Mouse (Mus musculus): ENCODE measurements at regions not wholly inside any gene's neighbourhood (a gene's known extent, or its start where the extent isn't known, plus 50 kb on each side); places are given as distances from the start of the nearest gene placed in this dataset.
"Not testable (repeated sequence)": the region's sequence is repeated elsewhere in the genome, so short reads cannot be mapped to it uniquely, and the experiment has no call there.

DNA sequence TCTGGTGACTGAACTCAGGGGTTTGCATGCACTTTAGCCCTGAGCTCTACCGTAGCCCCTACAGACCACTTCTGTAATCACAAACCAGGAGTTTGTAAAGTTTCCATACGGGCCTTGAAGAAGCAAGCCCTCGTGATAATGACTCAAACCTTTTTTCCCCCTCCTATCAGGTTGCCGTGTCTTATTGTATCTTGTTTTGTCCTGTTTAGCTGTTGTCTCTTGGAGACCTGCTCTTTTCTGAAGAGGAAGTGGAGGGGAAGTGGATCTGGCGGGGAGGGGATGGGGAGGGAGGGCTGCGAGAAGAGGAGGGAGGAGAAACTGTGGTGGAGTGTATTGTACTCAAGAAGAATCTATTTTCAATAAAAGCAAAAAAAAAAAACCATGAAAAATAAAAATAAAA is 87.0 kb downstream of the Fam43a start:
- no peak for DNase-seq

DNA sequence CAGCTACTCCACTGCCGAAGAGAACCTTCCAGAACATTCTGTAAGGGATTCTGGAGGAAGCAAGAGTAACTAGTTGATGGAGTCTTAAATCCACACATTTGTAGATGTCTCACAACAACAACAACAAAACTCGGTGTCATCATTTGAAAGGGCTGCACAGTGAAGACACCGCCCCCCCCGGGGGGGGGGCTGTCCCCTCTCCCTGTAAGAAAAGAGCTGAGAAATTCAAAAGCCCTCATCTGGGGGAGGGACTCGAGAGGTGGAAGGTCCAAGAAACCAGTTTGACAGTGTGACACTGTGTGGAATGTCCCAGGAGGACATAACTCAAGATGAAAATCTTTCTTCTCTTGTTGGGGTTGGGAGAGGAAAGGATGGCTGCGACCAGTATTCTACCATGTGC is 87.7 kb downstream of the Fam43a start:
- no peak for DNase-seq

DNA sequence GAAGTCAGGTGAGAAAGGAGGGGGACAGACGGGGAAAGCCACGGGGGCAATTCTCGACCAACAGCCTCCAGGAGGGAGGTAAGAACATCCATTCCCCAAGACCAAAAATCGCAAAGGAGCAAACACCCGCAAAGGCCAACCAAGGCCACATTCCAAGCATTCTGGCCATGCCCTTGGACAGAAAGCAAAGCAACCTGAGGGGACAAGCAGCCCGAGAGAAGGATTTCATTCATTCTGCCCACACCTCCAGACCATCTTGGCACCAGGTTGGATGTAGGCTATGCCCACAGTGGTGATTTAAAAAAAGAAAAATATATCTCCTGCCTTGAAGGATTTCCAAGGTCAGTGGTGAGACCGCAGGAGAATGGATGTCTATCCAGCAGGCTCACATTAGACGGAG is 88.2 kb downstream of the Fam43a start:
- no peak for DNase-seq

DNA sequence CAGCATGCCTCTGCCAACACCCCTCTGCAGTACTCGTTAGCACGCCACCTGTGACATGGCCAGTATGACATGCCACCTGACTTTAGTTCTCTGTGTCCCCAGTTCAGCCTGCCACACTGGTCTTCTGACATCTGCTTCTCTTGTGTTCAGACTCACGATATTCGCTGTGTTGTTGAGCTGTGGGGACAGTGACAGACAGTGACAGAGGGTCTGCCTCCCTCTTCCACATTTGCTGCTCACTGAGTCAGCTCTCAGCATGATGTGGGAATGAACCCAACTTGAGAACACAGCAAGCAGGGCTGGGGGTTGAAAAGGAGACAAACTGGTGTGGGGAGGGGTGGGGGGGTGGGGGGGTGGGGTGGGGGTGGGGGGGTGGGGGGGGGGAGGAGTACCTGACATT is 91.0 kb downstream of the Fam43a start:
- DNase-seq = no peak

DNA sequence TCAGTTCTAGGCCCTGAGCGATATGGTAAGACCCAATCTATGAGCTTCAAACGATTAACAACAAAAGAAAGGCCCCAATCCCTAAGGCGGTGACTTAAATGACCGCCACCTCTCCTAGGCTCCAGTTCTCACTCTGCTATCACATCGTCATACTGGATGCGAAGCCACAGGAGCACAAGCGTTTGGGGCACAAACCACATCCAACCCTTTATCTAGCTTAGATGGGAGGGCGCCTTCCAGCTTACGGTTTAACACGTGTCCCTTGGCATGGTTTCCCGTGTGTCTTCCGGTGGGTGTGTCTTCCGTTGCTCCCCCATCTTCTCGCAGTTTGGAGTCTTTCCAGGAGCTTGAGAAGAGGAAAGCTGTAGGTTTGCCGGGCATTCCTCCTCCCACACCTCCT is 92.4 kb downstream of the Fam43a start:
- DNase-seq = no peak

DNA sequence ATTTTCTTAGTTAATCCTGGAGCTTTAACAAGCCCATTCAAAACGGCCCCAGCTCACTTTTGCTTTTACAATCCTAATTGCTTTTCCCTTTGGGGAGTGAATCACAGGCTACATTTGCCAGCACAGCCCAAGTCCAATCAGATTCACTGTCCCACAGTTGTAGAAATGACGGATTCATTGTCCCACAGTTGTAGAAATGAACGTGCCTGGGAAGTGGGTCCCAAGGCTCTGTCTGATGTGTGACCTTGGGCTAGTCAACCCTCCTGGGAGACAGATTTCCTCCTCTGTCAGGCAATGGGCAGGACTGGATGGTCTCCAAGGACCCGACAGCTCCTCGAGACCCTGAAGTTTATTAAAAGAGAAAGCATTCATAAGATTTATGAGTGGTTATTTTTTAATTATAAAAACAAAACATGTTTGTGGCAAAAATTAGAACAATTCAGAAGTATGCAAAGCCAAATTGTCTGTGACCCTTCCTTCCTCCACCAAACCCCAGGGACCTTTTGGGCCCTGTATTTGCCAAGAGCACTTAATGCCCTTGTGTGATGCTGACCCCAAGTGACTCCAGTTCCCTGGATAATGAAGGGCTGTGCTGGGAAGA is 93.1 kb downstream of the Fam43a start:
- DNase-seq = peak; percentile 61

DNA sequence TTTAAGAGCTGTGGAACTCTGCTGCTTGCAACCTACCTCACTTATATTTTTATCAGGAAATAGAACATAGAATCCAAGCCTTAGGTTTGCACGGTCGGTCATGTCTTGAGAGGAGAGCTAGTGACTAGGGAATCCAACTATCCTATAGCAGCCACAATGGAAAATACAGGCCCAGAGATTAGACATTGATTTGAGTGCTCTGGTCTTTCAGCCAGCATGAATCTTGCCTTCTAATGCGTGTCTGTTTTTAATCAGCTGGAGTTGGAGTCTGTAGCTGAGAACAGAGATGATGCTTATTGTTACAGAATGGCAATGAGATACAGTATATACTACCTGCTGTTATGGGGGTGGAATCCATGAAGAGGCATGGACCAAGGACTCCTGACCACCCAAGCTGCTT is 93.7 kb downstream of the Fam43a start:
- DNase-seq = no peak

DNA sequence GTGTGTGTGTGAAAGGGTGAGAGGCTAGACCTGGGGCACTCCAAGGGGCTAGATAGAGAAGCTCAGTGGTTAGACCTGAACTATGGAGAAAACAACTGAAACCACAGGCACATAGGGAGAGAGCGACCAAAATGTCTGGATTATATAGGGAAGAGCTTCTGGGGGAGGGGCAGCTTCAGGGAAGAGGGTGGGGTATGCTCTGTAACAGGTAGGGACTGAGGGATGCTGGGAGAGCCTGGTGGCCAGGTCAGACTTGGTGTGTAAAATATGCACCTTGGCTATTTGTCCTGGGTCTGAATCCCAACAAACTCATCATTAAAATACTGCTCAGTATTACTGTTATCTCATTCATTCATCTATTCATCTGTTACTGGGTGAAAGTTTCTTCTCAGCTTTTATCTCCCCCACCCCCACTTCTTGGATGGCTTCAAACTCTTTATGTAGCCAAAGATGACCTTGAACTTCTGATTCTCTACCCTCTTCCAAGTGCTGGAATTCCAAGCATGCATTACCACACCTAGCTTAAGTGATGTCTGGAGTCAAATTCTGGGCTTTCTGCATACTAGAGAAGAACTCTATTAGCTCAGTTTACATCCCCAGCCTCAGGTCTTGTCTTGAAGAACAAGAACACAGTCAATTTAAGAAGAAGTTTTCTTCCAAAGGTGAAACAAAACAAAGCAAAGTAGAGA is 94.5 kb downstream of the Fam43a start:
- no peak for DNase-seq

DNA sequence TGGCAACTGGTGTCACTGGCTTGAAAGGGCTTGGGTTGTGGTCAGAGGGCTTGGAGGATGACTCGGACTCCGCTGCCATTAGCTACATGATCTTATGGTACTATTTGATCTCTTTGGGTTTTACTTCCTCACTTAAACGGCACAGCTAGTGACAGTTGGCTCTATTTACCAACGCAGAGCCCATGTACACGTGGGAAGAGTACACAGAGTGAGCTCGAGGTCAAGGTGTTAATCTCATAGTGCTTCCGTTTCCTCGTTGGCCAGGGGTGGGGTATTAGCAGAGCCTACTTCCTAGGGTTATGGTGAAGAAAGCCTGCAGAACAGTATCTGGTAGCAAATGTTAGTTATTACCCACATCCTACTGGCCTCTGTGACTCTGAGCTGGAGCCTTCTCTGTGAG is 96.2 kb downstream of the Fam43a start:
- DNase-seq = no peak

DNA sequence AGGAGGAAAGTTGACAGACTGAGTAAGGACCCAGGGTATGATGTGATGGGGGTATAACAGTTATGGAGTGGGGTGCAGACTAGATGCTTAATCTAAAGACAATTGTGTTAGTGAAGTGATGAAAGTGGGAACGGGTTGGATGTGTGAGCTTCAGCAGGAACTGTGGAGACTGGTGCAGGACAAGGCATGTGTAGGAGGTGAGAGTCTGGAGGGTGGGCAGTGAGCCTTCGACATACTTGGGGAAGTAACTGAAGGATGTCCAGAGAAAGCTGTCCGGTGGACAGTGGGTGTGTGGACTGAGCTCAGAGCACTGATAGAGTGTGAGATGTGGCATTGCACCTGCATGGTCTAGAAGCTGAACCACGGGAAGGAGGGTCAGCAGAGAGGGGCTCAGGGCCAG is 97.7 kb downstream of the Fam43a start:
- no peak for DNase-seq

DNA sequence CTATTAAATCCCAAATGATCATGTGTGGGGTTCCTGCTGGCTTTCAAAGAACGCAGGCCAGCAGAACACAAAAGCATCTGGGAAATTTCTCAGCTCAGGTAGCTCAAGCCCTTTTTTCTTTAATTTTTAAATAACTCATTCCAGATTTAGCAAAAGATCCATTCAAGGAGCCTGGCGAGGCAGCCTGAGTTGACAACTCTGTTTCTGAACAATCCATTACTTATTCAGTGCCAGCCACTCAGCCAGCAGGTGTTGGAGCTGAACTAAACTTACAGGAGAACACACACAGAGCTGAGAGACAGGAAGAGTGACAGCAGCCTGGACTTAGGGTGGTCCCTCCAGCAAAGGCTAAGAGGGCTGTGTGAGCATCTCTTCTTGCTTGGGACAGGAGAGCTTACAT is 98.3 kb downstream of the Fam43a start:
- no peak for DNase-seq

DNA sequence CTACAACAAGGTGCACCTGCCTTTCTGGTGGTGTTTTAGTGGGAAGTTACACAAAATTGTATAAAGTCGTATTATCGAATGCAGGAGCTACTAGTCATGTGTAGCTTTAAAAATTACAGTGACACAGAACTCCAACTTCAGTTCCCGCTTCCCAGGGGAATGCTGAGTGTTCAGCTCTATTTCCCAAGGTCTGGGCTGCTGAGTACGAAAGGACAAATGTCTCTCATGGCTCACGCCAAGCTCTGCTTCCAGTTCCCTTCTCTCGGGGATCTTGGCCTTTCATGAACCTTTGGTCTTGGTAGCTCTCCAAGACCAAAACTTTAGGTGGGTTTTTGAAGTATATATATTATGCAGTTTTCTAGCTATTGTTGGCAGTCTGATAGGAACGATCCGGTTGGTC is 104.3 kb downstream of the Fam43a start:
- peak; percentile 58 for DNase-seq

DNA sequence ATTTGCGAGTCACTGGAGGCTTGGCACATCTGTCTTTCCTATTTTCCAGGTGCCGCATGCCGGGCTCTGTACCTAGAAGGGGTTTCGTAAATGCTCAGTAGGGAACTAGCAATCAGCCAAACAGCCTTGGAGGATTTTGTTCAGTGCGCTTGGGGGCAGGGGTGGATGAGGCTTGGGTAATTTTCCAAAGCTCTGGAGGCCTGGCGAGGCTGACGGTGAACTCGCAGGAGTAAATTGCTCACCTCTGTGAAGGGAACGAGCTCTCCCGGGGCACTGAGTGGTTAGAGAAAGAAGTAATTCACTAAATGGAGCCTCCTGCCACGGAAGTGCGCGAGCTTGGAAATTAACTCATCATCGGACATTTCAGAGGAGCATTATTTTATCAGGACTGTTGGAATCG is 110.0 kb downstream of the Fam43a start:
- DNase-seq = peak; percentile 53

DNA sequence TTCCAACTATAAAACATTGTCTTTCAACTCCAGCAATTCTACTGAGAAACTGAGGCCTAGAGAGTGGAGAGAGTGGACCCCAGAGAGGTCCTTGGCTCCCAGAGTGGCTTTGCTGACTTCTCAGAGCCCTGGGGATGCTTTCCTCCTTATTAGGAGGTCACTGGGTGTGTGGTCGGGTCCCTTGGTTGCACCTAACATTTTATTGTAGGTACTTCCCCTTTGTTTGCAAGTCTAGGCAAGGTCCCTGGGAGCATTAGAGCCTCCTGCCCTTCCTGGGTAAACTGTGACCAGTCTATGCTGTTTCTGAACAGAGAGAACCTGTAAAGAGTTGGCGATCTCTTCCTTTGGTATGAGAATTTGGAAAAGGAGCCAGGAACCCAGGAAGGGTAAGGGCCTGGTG is 110.5 kb downstream of the Fam43a start:
- DNase-seq = no peak

DNA sequence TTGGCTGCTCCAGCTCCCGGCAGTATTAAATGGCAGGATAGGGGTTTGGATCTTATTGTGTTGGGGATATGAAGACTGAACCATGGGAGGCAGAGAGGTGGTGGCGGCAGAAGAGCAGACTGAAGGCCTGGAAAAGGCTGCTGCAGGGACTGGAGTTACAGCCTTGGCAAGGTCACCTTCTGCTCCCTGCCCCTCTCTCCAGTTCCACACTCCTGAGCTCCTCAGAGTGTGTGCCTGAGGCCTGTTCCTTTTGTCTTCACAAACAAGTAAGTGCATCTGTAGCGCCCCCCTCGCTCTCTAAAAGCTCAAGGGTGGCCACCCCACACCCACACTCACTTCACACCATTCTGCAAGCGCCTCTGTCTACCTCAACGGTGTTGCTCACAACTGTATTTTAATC is 113.0 kb downstream of the Fam43a start:
- no peak for DNase-seq

DNA sequence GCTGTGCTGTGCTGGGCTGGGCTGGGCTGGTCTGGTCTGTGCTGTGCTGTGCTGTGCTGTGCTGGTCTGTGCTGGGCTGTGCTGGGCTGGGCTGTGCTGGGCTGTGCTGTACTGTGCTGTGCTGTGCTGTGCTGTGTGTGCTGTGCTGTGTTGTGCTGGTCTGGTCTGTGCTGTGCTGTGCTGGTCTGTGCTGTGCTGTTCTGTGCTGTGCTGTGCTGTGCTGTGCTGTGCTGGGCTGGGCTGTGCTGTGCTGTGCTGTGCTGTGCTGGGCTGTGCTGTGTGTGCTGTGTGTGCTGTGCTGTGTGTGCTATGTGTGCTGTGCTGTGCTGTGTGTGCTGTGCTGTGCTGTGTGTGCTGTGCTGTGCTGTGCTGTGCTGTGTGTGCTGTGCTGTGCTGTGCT is 118.1 kb downstream of the Fam43a start:
- DNase-seq = not testable (repeated sequence)

DNA sequence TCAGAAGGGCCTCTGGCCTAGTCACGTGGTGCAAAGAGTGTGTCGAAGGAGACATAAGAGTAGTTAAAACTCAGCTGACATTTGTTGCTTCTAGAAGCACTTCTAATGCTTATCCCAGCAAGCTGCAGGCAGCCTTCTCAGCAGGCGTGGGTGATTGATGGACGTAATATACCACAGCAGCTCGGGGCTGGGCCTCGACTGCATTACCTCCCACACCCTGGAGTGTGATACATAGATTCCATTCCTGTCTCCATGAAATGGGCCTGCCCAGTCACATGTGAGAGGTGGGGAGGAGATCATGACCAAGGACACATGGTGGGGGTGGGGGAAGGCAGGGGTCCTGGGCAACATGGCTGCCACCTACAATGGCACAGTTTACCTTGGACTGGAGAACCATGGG is 121.3 kb downstream of the Fam43a start:
- DNase-seq = no peak

DNA sequence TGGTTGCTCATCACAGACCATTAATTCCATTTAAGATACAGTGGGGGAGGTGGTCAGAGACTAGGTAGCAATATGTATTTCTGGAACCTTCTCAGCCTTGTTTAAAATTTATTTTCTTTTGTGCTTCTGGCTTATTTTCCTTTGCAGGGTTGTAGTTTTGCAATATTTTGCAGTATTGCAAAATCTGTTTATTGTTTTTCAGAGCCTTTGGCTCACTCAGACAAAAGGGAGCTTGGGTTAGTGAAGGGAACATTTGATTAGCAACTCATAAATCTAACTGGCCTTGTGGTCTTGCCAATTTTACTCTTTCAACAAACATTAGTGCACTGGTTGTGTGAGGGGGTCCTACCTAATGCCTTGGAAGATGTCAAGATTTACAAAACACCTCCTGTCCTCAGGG is 121.7 kb downstream of the Fam43a start:
- no peak for DNase-seq

DNA sequence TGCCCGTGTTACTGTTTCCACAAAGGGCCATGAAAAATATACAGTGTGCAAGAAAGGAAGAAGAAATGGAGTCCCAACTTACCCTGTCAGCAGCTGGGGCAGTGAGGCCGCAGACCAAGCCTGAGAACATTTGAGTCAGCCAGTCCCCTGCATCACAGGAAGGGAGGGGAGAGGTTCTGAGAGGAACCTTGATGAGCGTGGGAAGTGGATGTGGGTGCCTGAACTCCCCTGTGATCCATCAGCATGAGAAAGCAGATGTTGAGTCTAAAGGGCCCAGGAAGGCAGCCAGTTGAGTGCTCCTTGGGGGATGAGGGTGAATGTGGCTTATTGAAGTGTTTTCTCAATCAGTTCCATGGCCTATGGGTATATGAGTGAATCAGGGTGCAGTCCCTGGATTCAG is 122.8 kb downstream of the Fam43a start:
- DNase-seq = no peak

DNA sequence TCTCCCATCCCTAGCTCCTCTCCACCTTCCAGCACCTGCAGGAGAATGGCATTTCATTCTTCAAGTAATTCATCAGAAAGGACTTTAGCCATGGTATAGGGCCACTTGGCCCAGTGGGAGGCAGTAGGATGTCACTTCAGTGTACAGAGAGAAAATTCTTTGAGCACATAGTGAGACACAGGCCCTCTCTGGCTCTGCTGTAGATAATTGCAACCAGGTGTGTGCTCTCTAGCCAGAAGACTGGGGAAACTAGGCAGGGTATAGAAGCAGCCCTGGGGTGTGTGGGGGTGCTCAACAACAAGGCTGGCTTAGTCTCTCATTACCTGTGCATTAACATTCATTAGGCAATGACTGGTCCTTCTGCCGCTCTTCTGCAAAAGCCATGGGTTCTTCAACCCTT is 125.1 kb downstream of the Fam43a start:
- no peak for DNase-seq

DNA sequence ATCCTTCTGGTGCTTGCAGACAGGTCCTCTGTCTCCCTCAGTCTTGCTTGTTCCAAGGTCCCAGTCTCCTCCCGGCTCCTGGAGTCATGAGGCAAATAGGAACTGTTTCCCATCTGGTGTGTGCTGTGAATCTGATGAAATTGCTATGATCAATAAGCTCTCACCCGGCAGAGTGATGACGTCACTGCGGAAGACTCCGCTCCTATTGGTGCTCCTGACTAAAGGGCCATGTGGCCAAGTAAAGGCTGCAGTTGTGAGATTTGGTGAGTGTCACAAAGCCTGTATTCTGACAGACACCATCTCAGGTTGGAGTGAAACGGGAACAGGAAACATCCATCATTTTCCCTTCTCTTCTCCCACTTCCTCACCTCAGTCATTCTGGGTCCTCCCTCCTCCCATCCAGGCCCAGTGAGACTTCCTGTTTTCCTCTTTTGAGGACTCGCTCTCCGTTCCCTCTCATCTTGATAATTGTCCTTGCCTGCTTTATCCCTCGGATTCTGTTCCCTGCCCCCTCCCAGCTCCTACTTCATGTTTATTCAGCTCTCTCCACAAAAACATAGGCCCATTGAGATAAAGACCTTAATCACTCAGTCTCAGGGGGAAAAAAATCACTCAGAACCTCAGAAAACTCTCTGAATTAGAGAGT is 133.4 kb downstream of the Fam43a start:
- DNase-seq = peak; percentile 34

DNA sequence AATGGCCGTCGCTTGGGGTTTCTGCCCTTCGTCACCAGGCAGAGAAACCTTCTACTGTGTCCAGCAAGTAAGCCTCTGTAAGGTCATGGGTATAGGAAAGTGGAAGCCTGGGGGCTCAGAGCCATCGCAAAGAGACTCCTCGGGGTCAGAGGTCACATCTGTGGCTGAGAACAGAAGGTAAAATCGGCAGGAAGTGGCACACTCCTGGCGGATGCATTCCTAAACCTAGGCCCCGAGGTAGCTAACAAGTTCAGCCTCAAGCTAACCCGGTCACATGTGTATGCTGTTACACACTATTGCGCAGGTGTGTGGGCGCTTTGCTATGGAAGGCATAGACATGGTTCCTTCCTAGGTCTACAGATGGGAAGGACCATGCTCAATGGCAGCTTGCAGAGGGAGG is 134.0 kb downstream of the Fam43a start:
- DNase-seq = no peak

DNA sequence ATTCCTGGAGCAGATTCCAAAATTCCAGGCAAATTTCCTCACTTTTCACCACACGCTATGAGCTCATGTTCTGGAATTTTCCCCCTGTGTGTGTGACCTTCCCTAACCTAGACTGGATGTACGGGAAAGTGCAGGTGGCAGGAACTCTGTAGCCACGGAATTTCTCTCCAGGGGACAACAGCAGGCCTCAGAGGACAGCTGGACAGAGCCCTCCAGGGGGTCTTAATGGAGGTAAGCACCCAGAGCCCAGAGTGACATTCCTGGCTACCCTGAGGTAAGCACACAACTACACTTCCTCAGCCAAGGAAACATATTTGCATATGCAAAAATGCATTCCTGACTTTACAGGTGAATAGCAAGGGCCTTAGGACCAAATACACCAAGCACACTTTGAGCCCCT is 135.8 kb downstream of the Fam43a start:
- no peak for DNase-seq

DNA sequence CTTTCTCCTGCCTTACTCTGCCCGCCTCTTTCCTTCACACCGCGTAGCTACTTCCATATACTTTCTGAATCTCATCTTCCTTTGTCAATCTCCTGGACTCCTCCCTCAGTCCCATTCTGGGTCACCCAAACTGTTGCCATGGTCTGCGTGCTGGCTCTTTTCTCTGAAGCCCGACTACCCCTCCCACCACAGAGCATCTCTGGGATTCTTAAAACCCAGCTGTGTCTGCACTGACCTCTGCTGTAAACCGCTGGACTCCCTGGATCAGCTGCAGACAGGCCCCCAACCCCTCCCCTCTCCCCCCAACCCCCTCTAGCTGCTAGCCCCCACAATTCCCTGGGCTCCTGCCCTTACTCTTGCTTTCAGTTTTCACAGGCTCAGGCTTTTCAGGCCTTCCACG is 136.4 kb downstream of the Fam43a start:
- no peak for DNase-seq

All from adrenal gland, postnatal 14 days (tissue).